Mouse (Mus musculus) G1E (cell line): ENCODE measurements around the gene Dscam. TPM values are rescaled to one million over a fixed set of nuclear protein-coding genes. Genes with fewer than 3 reads are reported as not detected.

Experiments used
- ATAC-seq: 2 replicates; pipeline ENCODE4 v1.8.0; 2016; ENCODE audit warnings: mild to moderate bottlenecking; ENCODE audit not compliant: insufficient number of reproducible peaks, poor library complexity, low FRiP score, severe bottlenecking; ENCODE audit errors: extremely low read depth
- DNase-seq: peaks from one replicate; pipeline ENCODE4 v3.0.0; 2012; ENCODE audit warnings: low spot score
- H3K27me3 ChIP-seq: 2 replicates; pipeline ENCODE4 v1.6.1; 2012; ENCODE audit warnings: mild to moderate bottlenecking, low read length, inconsistent platforms; ENCODE audit not compliant: insufficient read depth
- H3K36me3 ChIP-seq: replicated peaks from 2 replicates; pipeline ENCODE3; 2012; ENCODE audit warnings: mild to moderate bottlenecking, inconsistent platforms
- H3K4me1 ChIP-seq: 2 replicates; pipeline ENCODE4 v1.6.1; 2012; ENCODE audit warnings: low read depth, low read length, inconsistent platforms, mixed read lengths; ENCODE audit not compliant: insufficient read depth
- H3K4me3 ChIP-seq: 2 replicates; pipeline ENCODE4 v1.5.1; 2012; ENCODE audit warnings: low read depth, mild to moderate bottlenecking, inconsistent platforms, low read length, moderate library complexity, mixed read lengths
- H3K9me3 ChIP-seq: replicated peaks from 2 replicates; pipeline ENCODE4 v1.6.1; 2012; ENCODE audit warnings: inconsistent platforms
- CTCF ChIP-seq: IDR thresholded peaks from 2 replicates; pipeline ENCODE4 v1.5.1; 2012; ENCODE audit warnings: low read depth, low read length, inconsistent platforms, mixed read lengths
- GATA1 ChIP-seq: IDR thresholded peaks from 2 replicates; pipeline ENCODE4 v1.6.1; 2012; ENCODE audit warnings: borderline replicate concordance, low read length, inconsistent platforms, mixed read lengths
- GATA2 ChIP-seq: IDR thresholded peaks from 2 replicates; pipeline ENCODE4 v1.6.1; 2012; ENCODE audit warnings: low read depth, low read length, inconsistent platforms, borderline replicate concordance
- POLR2AphosphoS5 ChIP-seq: IDR thresholded peaks from 2 replicates; pipeline ENCODE4 v1.6.1; 2012; ENCODE audit warnings: low read depth, low read length, inconsistent platforms; ENCODE audit not compliant: insufficient replicate concordance
- TAL1 ChIP-seq: conservative IDR thresholded peaks from 2 replicates; pipeline ENCODE4 v1.6.1; 2012; ENCODE audit warnings: low read depth, low read length, inconsistent platforms, mixed read lengths
- polyA plus RNA-seq: library from polyadenylated mRNA; stranded (reverse); fragments of >175 nt; gene quantifications from 2 replicates; pipeline ENCODE4 v1.2.3, GENCODE M21; 2012
- total RNA-seq, 2 experiments: library from RNA; stranded (forward) in 1 of 2; stranded (reverse) in 1 of 2; fragments of 200-1000 nt in 1 of 2; fragments of >200 nt in 1 of 2; fragmentation: Nextera tagmentation in 1 of 2; gene quantifications; 2 replicates each; pipeline ENCODE4 v1.2.3; 2014 to 2017

Dscam gene
- total and polyA plus RNA-seq, 3 experiments = under 0.01 TPM; not detected in 2

GRCm38 (mm10) chr16:97194630-97195029 lies 24.1 kb upstream of the Dscam start:
- no peaks in the 10 kb centered on the region for H3K36me3 ChIP-seq
- no peaks in the 10 kb centered on the region for H3K27me3 ChIP-seq
- DNase-seq = no peak
- no peak for ATAC-seq
- no peaks in the 10 kb centered on the region for H3K4me1 ChIP-seq
- TF ChIP-seq GATA1 = no peak
- no peak for TF ChIP-seq CTCF
- no peak for TF ChIP-seq POLR2AphosphoS5
- TF ChIP-seq GATA2 = no peak
- no peak for TF ChIP-seq TAL1
- H3K4me3 ChIP-seq = no peak overlapping the region
- H3K9me3 ChIP-seq = no peaks in the 10 kb centered on the region

GRCm38 (mm10) chr16:97194179-97194578 lies 23.6 kb upstream of the Dscam start:
- H3K9me3 ChIP-seq = no peaks in the 10 kb centered on the region
- DNase-seq = no peak
- no peak for TF ChIP-seq POLR2AphosphoS5
- TF ChIP-seq GATA1 = no peak
- TF ChIP-seq TAL1 = no peak
- no peak for TF ChIP-seq GATA2
- no peak for TF ChIP-seq CTCF
- H3K36me3 ChIP-seq = no peaks in the 10 kb centered on the region
- no peak overlapping the region for H3K4me3 ChIP-seq
- no peaks in the 10 kb centered on the region for H3K27me3 ChIP-seq
- H3K4me1 ChIP-seq = no peaks in the 10 kb centered on the region
- no peak for ATAC-seq

GRCm38 (mm10) chr16:97192296-97192695 lies 21.7 kb upstream of the Dscam start:
- Histone ChIP-seq H3K27me3 (no peaks in the 10 kb centered on the region), H3K4me3 (no peak overlapping the region), H3K36me3 (no peaks in the 10 kb centered on the region), H3K9me3 (no peaks in the 10 kb centered on the region), H3K4me1 (no peaks in the 10 kb centered on the region)
- no peak for ATAC-seq
- DNase-seq = no peak
- TF ChIP-seq TAL1 (no peak), POLR2AphosphoS5 (no peak), GATA2 (no peak), CTCF (no peak), GATA1 (no peak)

- Histone ChIP-seq H3K36me3 (no peaks in the 10 kb centered on the region), H3K27me3 (no peaks in the 10 kb centered on the region), H3K4me1 (no peaks in the 10 kb centered on the region), H3K4me3 (no peak overlapping the region), H3K9me3 (no peaks in the 10 kb centered on the region)
- ATAC-seq (no peak), DNase-seq (no peak)
- TF ChIP-seq CTCF = no peak
These were observed 20.1 kb upstream of the Dscam start for GRCm38 (mm10) chr16:97190604-97191003.

GRCm38 (mm10) chr16:97171500-97171899 lies 948 bp upstream of the Dscam start:
- Histone ChIP-seq H3K4me3 (no peak overlapping the region), H3K27me3 (no peaks in the 10 kb centered on the region; the same call in 1 of the 2 replicates), H3K36me3 (no peaks in the 10 kb centered on the region), H3K4me1 (no peaks in the 10 kb centered on the region), H3K9me3 (peaks cover 16% of the 10 kb centered on the region)
- DNase-seq (no peak), ATAC-seq (no peak)
- no peak for TF ChIP-seq GATA2
- no peak for TF ChIP-seq POLR2AphosphoS5
- TF ChIP-seq CTCF = no peak
- TF ChIP-seq GATA1 = no peak
- no peak for TF ChIP-seq TAL1

- DNase-seq (no peak), ATAC-seq (no peak)
- Histone ChIP-seq H3K27me3 (no peaks in the 10 kb centered on the region; the same call in 1 of the 2 replicates), H3K36me3 (no peaks in the 10 kb centered on the region), H3K4me1 (no peaks in the 10 kb centered on the region), H3K4me3 (no peak overlapping the region), H3K9me3 (peaks cover 22% of the 10 kb centered on the region)
- TF ChIP-seq CTCF = no peak
- no peak for TF ChIP-seq TAL1
- no peak for TF ChIP-seq GATA2
- TF ChIP-seq POLR2AphosphoS5 = no peak
- no peak for TF ChIP-seq GATA1
These were observed 545 bp downstream of the Dscam start for GRCm38 (mm10) chr16:97169901-97170512.

GRCm38 (mm10) chr16:97168614-97169013 lies 1.9 kb downstream of the Dscam start:
- no peak for ATAC-seq
- Histone ChIP-seq H3K4me3 (no peak overlapping the region), H3K4me1 (no peaks in the 10 kb centered on the region), H3K9me3 (peaks cover 22% of the 10 kb centered on the region), H3K27me3 (no peaks in the 10 kb centered on the region; the same call in 1 of the 2 replicates), H3K36me3 (no peaks in the 10 kb centered on the region)
- no peak for DNase-seq
- no peak for TF ChIP-seq TAL1
- no peak for TF ChIP-seq GATA1
- TF ChIP-seq CTCF = no peak
- TF ChIP-seq POLR2AphosphoS5 = no peak
- no peak for TF ChIP-seq GATA2
